Mouse (Mus musculus) left cerebral cortex, postnatal 14 days (tissue): ENCODE results near the gene Kcnma1. TPM values are rescaled to one million over a fixed set of nuclear protein-coding genes. Genes with fewer than 3 reads are reported as not detected.

ENCODE experiments used
- DNase-seq, 2 experiments: peaks; one replicate each; pipeline ENCODE4 v3.0.0; 2021 to 2022; ENCODE audit warnings: low spot score in 2 of 2, mixed read lengths in 1 of 2
- intact Hi-C: fragments of 180-260 bp; cut with DNase I; formaldehyde crosslinking; loops from one replicate; pipeline ENCODE4 v1.15.1; 2025
- total RNA-seq, 2 experiments: library from RNA; stranded (reverse); gene quantifications; 2 replicates each; pipeline ENCODE4 v1.2.3; 2021

Kcnma1 gene
- total RNA-seq, 2 experiments from 2014 or later, result 164 to 187 TPM

GRCm38 (mm10) chr14:23723701-23724430 is 290.4 kb downstream of the Kcnma1 start:
- intact Hi-C loops, result no loop called here
- DNase-seq, result no peak

- DNase-seq, result peak in 1 of 2 experiments; percentile 17
- intact Hi-C loops, result no loop called here
Observed at GRCm38 (mm10) chr14:23719246-23719645, 295.0 kb downstream of the Kcnma1 start.

- intact Hi-C loops, result no loop called here
- peak; percentile 33 to 38 for DNase-seq
Observed at GRCm38 (mm10) chr14:23718667-23719066, 295.6 kb downstream of the Kcnma1 start.

- DNase-seq, result no peak
- intact Hi-C loops, result no loop called here
Observed at GRCm38 (mm10) chr14:23714396-23715131, 299.7 kb downstream of the Kcnma1 start.

- intact Hi-C loops, result no loop called here
- no peak for DNase-seq
Observed at GRCm38 (mm10) chr14:23712891-23713290, 301.4 kb downstream of the Kcnma1 start.

GRCm38 (mm10) chr14:23710954-23711353 is 303.3 kb downstream of the Kcnma1 start:
- intact Hi-C loops, result no loop called here
- peak; percentile 26 to 42 for DNase-seq

GRCm38 (mm10) chr14:23706837-23707236 is 307.5 kb downstream of the Kcnma1 start:
- no peak for DNase-seq
- intact Hi-C loops, result no loop called here

GRCm38 (mm10) chr14:23705647-23706046 is 308.6 kb downstream of the Kcnma1 start:
- intact Hi-C loops, result no loop called here
- peak; percentile 30 for DNase-seq

GRCm38 (mm10) chr14:23704303-23704702 is 310.0 kb downstream of the Kcnma1 start:
- intact Hi-C loops, result no loop called here
- DNase-seq, result no peak

- intact Hi-C loops, result no loop called here
- DNase-seq, result no peak
Observed at GRCm38 (mm10) chr14:23696341-23696740, 317.9 kb downstream of the Kcnma1 start.

GRCm38 (mm10) chr14:23689681-23690080 is 324.6 kb downstream of the Kcnma1 start:
- intact Hi-C loops, result no loop called here
- DNase-seq, result no peak

GRCm38 (mm10) chr14:23688513-23688912 is 325.8 kb downstream of the Kcnma1 start:
- intact Hi-C loops, result no loop called here
- no peak for DNase-seq

GRCm38 (mm10) chr14:23684463-23685066 is 329.7 kb downstream of the Kcnma1 start:
- DNase-seq, result no peak
- intact Hi-C loops, result loop anchor here (5.0 kb wide), 1 partner anchor 82 kb away; no protein-coding TSS in a partner anchor

- intact Hi-C loops, result loop anchor here (5.0 kb wide), 1 partner anchor 80 kb away; no protein-coding TSS in a partner anchor
Observed at GRCm38 (mm10) chr14:23682758-23683157, 331.5 kb downstream of the Kcnma1 start.

GRCm38 (mm10) chr14:23679378-23679777 is 334.9 kb downstream of the Kcnma1 start:
- DNase-seq, result no peak
- intact Hi-C loops, result no loop called here

More at GRCm38 (mm10) chr14:23682758-23683157, 331.5 kb downstream of the Kcnma1 start:
- DNase-seq, result no peak

- intact Hi-C loops, result no loop called here
- DNase-seq, result peak; percentile 30 to 54
Observed at GRCm38 (mm10) chr14:23666420-23666819, 347.9 kb downstream of the Kcnma1 start.

- DNase-seq, result peak in 1 of 2 experiments; percentile 26
- intact Hi-C loops, result no loop called here
Observed at GRCm38 (mm10) chr14:23651682-23652081, 362.6 kb downstream of the Kcnma1 start.

- no peak for DNase-seq
- intact Hi-C loops, result no loop called here
Observed at GRCm38 (mm10) chr14:23650126-23650525, 364.2 kb downstream of the Kcnma1 start.

- intact Hi-C loops, result no loop called here
- peak; percentile 26 to 44 for DNase-seq
Observed at GRCm38 (mm10) chr14:23645361-23646063, 368.8 kb downstream of the Kcnma1 start.

GRCm38 (mm10) chr14:23643162-23643561 is 371.1 kb downstream of the Kcnma1 start:
- intact Hi-C loops, result no loop called here

More at GRCm38 (mm10) chr14:23643162-23643561, 371.1 kb downstream of the Kcnma1 start:
- no peak for DNase-seq
